Mouse (Mus musculus) myocyte (in vitro differentiated cells): ENCODE data around the gene Mertk. TPM values are rescaled to one million over a fixed set of nuclear protein-coding genes. Genes with fewer than 3 reads are reported as not detected.

ENCODE experiments used
- H3K27me3 ChIP-seq: one replicate; pipeline ENCODE4 v1.6.1; 2011; ENCODE audit not compliant: control insufficient read depth, insufficient read depth, insufficient read length
- H3K36me3 ChIP-seq: one replicate; pipeline ENCODE4 v1.6.1; 2011; ENCODE audit not compliant: control insufficient read depth, insufficient read depth
- H3K4me2 ChIP-seq: one replicate; pipeline ENCODE4 v1.6.1; 2011; ENCODE audit warnings: low read depth, control low read depth
- H3K4me3 ChIP-seq: one replicate; pipeline ENCODE4 v1.5.1; 2011; ENCODE audit warnings: mild to moderate bottlenecking, control low read depth, moderate library complexity
- H3K79me2 ChIP-seq: one replicate; pipeline ENCODE4 v1.6.1; 2011; ENCODE audit not compliant: control insufficient read depth, insufficient read depth
- H3ac ChIP-seq: one replicate; pipeline ENCODE4 v1.6.1; 2011; ENCODE audit not compliant: control insufficient read depth, insufficient read length
- CEBPB ChIP-seq: IDR thresholded peaks from 2 replicates; pipeline ENCODE4 v1.6.1; 2011; ENCODE audit warnings: mild to moderate bottlenecking, moderate library complexity; ENCODE audit not compliant: poor library complexity, insufficient read depth, severe bottlenecking
- E2F4 ChIP-seq: IDR thresholded peaks from one replicate; pipeline ENCODE4 v1.6.1; 2011; ENCODE audit warnings: mild to moderate bottlenecking, control low read depth, moderate library complexity; ENCODE audit not compliant: insufficient read depth
- MAX ChIP-seq: IDR thresholded peaks from one replicate; pipeline ENCODE4 v1.6.1; 2011; ENCODE audit warnings: low read depth, mild to moderate bottlenecking, control low read depth
- MYOD1 ChIP-seq, 3 experiments: IDR thresholded peaks; one replicate each; pipeline ENCODE4 v1.6.1; 2011; ENCODE audit warnings: control low read depth in 2 of 3, low read depth in 2 of 3, mild to moderate bottlenecking in 2 of 3, moderate library complexity in 1 of 3; ENCODE audit not compliant: insufficient read length in 2 of 3, control insufficient read depth in 1 of 3
- MYOG ChIP-seq, 3 experiments: IDR thresholded peaks; one replicate each; pipeline ENCODE4 v1.6.1; 2011; ENCODE audit warnings: control low read depth in 2 of 3, low read depth in 2 of 3, mild to moderate bottlenecking in 2 of 3; ENCODE audit not compliant: insufficient read length in 2 of 3, control insufficient read depth in 1 of 3, insufficient read depth in 1 of 3
- POLR2A ChIP-seq: IDR thresholded peaks from one replicate; pipeline ENCODE4 v1.6.1; 2011; ENCODE audit warnings: low read depth, mild to moderate bottlenecking, control low read depth, moderate library complexity; ENCODE audit not compliant: insufficient read length
- POLR2AphosphoS2 ChIP-seq: IDR thresholded peaks from one replicate; pipeline ENCODE4 v1.6.1; 2011; ENCODE audit warnings: low read depth, control low read depth; ENCODE audit not compliant: insufficient read length
- REST ChIP-seq: IDR thresholded peaks from one replicate; pipeline ENCODE4 v1.6.1; 2011; ENCODE audit warnings: mild to moderate bottlenecking, control low read depth, moderate library complexity; ENCODE audit not compliant: insufficient read depth, insufficient read length
- SRF ChIP-seq: IDR thresholded peaks from one replicate; pipeline ENCODE4 v1.6.1; 2011; ENCODE audit warnings: low read depth; ENCODE audit not compliant: control insufficient read depth, insufficient read length
- TCF12 ChIP-seq: IDR thresholded peaks from one replicate; pipeline ENCODE4 v1.6.1; 2011; ENCODE audit warnings: mild to moderate bottlenecking, control low read depth; ENCODE audit not compliant: poor library complexity, insufficient read depth, severe bottlenecking
- TCF3 ChIP-seq: IDR thresholded peaks from one replicate; pipeline ENCODE4 v1.6.1; 2011; ENCODE audit warnings: low read depth, control low read depth; ENCODE audit not compliant: insufficient read length
- USF1 ChIP-seq: IDR thresholded peaks from one replicate; pipeline ENCODE4 v1.6.1; 2011; ENCODE audit warnings: low read depth, mild to moderate bottlenecking, control low read depth, moderate library complexity
- polyA plus RNA-seq: library from polyadenylated mRNA; unstranded; fragments of >200 nt; fragmentation: generic; extraction: Trizol; gene quantifications from one replicate; pipeline ENCODE4 v1.2.1, GENCODE M21; 2012; ENCODE audit warnings: missing spikeins

Gene Mertk
- polyA plus RNA-seq, 1 experiment, result 0.89 TPM

- Histone ChIP-seq H3K79me2 (no peaks in the 10 kb centered on the region), H3ac (no peak overlapping the region), H3K36me3 (no peaks in the 10 kb centered on the region), H3K4me2 (no peak overlapping the region), H3K27me3 (no peaks in the 10 kb centered on the region), H3K4me3 (no peak overlapping the region)
- no peak for TF ChIP-seq POLR2AphosphoS2
- no peak for TF ChIP-seq E2F4
- TF ChIP-seq USF1, result no peak
- TF ChIP-seq SRF, result no peak
- no peak for TF ChIP-seq TCF3
- no peak for TF ChIP-seq MYOD1 (IDR thresholded peaks at IDR 0.05; ENCODE audit: control insufficient read depth in 1 of 3, insufficient read length in 2 of 3, low read depth in 2 of 3)
- no peak for TF ChIP-seq REST
- TF ChIP-seq POLR2A, result no peak
Measured at GRCm38 (mm10) chr2:128709264-128709663, 10.5 kb downstream of the Mertk start.

- no peak for TF ChIP-seq TCF12
- TF ChIP-seq MYOD1 (IDR thresholded peaks at IDR 0.05; ENCODE audit: control insufficient read depth in 1 of 3, insufficient read length in 2 of 3, low read depth in 2 of 3), result no peak
- no peak for TF ChIP-seq E2F4
- TF ChIP-seq TCF3, result no peak
- no peak for TF ChIP-seq REST
- no peak for TF ChIP-seq POLR2AphosphoS2
- TF ChIP-seq MYOG (IDR thresholded peaks at IDR 0.05; ENCODE audit: control insufficient read depth in 1 of 3, insufficient read depth in 1 of 3, insufficient read length in 2 of 3, low read depth in 2 of 3), result no peak
- TF ChIP-seq SRF, result no peak
- TF ChIP-seq CEBPB, result no peak
- TF ChIP-seq USF1, result no peak
- TF ChIP-seq MAX, result no peak
- no peak for TF ChIP-seq POLR2A
- H3K4me3 ChIP-seq, result no peak overlapping the region
- no peaks in the 10 kb centered on the region for H3K79me2 ChIP-seq
- no peak overlapping the region for H3K4me2 ChIP-seq
- no peak overlapping the region for H3ac ChIP-seq
- H3K27me3 ChIP-seq, result no peaks in the 10 kb centered on the region
- no peaks in the 10 kb centered on the region for H3K36me3 ChIP-seq
Measured at GRCm38 (mm10) chr2:128710609-128711008, 11.9 kb downstream of the Mertk start.

GRCm38 (mm10) chr2:128712940-128713339 lies 14.2 kb downstream of the Mertk start:
- no peaks in the 10 kb centered on the region for H3K79me2 ChIP-seq
- H3K4me2 ChIP-seq, result no peak overlapping the region

GRCm38 (mm10) chr2:128713548-128714003 lies 14.8 kb downstream of the Mertk start:
- Histone ChIP-seq H3K4me3 (no peak overlapping the region), H3K27me3 (no peaks in the 10 kb centered on the region), H3K36me3 (no peaks in the 10 kb centered on the region), H3K79me2 (no peaks in the 10 kb centered on the region), H3K4me2 (no peak overlapping the region), H3ac (no peak overlapping the region)
- TF ChIP-seq CEBPB (no peak), REST (no peak), E2F4 (no peak), USF1 (no peak), POLR2A (no peak)

More at GRCm38 (mm10) chr2:128712940-128713339, 14.2 kb downstream of the Mertk start:
- TF ChIP-seq CEBPB (no peak), TCF3 (no peak), POLR2A (no peak), REST (no peak), E2F4 (no peak), MYOD1 (IDR thresholded peaks at IDR 0.05; ENCODE audit: control insufficient read depth in 1 of 3, insufficient read length in 2 of 3, low read depth in 2 of 3) (no peak), MAX (no peak), SRF (no peak), USF1 (no peak), POLR2AphosphoS2 (no peak), TCF12 (no peak), MYOG (IDR thresholded peaks at IDR 0.05; ENCODE audit: control insufficient read depth in 1 of 3, insufficient read depth in 1 of 3, insufficient read length in 2 of 3, low read depth in 2 of 3) (no peak)
- no peaks in the 10 kb centered on the region for H3K36me3 ChIP-seq
- no peaks in the 10 kb centered on the region for H3K27me3 ChIP-seq
- no peak overlapping the region for H3ac ChIP-seq
- no peak overlapping the region for H3K4me3 ChIP-seq

- no peaks in the 10 kb centered on the region for H3K36me3 ChIP-seq
- TF ChIP-seq POLR2A, result no peak
- no peak for TF ChIP-seq POLR2AphosphoS2
- no peak for TF ChIP-seq SRF
- no peak for TF ChIP-seq TCF3
- TF ChIP-seq REST, result no peak
- TF ChIP-seq CEBPB, result no peak
- TF ChIP-seq MAX, result no peak
- TF ChIP-seq TCF12, result no peak
- no peak for TF ChIP-seq USF1
- TF ChIP-seq MYOG (IDR thresholded peaks at IDR 0.05; ENCODE audit: control insufficient read depth in 1 of 3, insufficient read depth in 1 of 3, insufficient read length in 2 of 3, low read depth in 2 of 3), result no peak
- no peak for TF ChIP-seq E2F4
- TF ChIP-seq MYOD1 (IDR thresholded peaks at IDR 0.05; ENCODE audit: control insufficient read depth in 1 of 3, insufficient read length in 2 of 3, low read depth in 2 of 3), result no peak
- H3K79me2 ChIP-seq, result no peaks in the 10 kb centered on the region
- H3K4me3 ChIP-seq, result no peak overlapping the region
- H3K27me3 ChIP-seq, result no peaks in the 10 kb centered on the region
- no peak overlapping the region for H3K4me2 ChIP-seq
- no peak overlapping the region for H3ac ChIP-seq
Measured at GRCm38 (mm10) chr2:128714724-128715241, 16.0 kb downstream of the Mertk start.
